Mouse (Mus musculus) ES-E14 (cell line): ENCODE measurements at regions not wholly inside any gene's neighbourhood (a gene's known extent, or its start where the extent isn't known, plus 50 kb on each side); places are given as distances from the start of the nearest gene placed in this dataset.

Experiments
- DNase-seq: peaks from one replicate; pipeline ENCODE4 v3.0.0-alpha.2; 2013; ENCODE audit warnings: low read depth, low spot score
- H3K27ac ChIP-seq: 2 replicates; pipeline ENCODE4 v1.5.1; 2012; ENCODE audit warnings: low read depth, mild to moderate bottlenecking, low read length, moderate library complexity, mixed read lengths; ENCODE audit not compliant: poor library complexity, insufficient read depth, severe bottlenecking
- H3K36me3 ChIP-seq: 2 replicates; pipeline ENCODE4 v1.6.1; 2012; ENCODE audit warnings: mild to moderate bottlenecking, low read length, moderate library complexity, mixed read lengths; ENCODE audit not compliant: control insufficient read depth, poor library complexity, insufficient read depth, severe bottlenecking
- H3K4me1 ChIP-seq, 2 experiments: fragments of 150-350 bp in 1 of 2; sonication (generic) in 1 of 2; 2 replicates each; pipeline ENCODE4 v1.6.1; 2012; ENCODE audit warnings: low read length in 2 of 2, mild to moderate bottlenecking in 1 of 2, mixed read lengths in 1 of 2; ENCODE audit not compliant: control insufficient read depth in 2 of 2, insufficient read depth in 2 of 2, poor library complexity in 1 of 2
- H3K4me3 ChIP-seq, 2 experiments: fragments of 150-350 bp in 1 of 2; sonication (generic) in 1 of 2; 2 replicates each; pipeline ENCODE4 v1.5.1; 2012; ENCODE audit warnings: low read length in 2 of 2, low read depth in 1 of 2, mild to moderate bottlenecking in 1 of 2, mixed read lengths in 1 of 2; ENCODE audit not compliant: insufficient read depth in 1 of 2, poor library complexity in 1 of 2, severe bottlenecking in 1 of 2
- H3K9ac ChIP-seq: 2 replicates; pipeline ENCODE4 v1.6.1; 2012; ENCODE audit warnings: low read depth, mild to moderate bottlenecking, low read length, mixed read lengths; ENCODE audit not compliant: poor library complexity, insufficient read depth, severe bottlenecking
- H3K9me3 ChIP-seq: fragments of 150-350 bp; sonication (generic); 2 replicates; pipeline ENCODE4 v1.6.1; 2012; ENCODE audit warnings: low read depth, mild to moderate bottlenecking, low read length; ENCODE audit not compliant: control insufficient read depth, insufficient read depth
- CHD2 ChIP-seq: IDR thresholded peaks from 2 replicates; pipeline ENCODE4 v1.6.1; 2014; ENCODE audit warnings: mild to moderate bottlenecking, low read depth, low read length, inconsistent platforms
- HCFC1 ChIP-seq: IDR thresholded peaks from 2 replicates; pipeline ENCODE4 v1.6.1; 2012; ENCODE audit warnings: low read length, inconsistent platforms, borderline replicate concordance; ENCODE audit not compliant: insufficient read depth
- MAFK ChIP-seq: IDR thresholded peaks from 2 replicates; pipeline ENCODE4 v1.6.1; 2014; ENCODE audit warnings: mild to moderate bottlenecking, low read depth, low read length, inconsistent platforms; ENCODE audit not compliant: insufficient read depth
- ZC3H11A ChIP-seq: IDR thresholded peaks from 2 replicates; pipeline ENCODE4 v1.6.1; 2012; ENCODE audit warnings: low read depth, mild to moderate bottlenecking, inconsistent platforms, low read length, borderline replicate concordance
- ZNF384 ChIP-seq: IDR thresholded peaks from 2 replicates; pipeline ENCODE4 v1.6.1; 2012; ENCODE audit warnings: low read depth, low read length, inconsistent platforms
- in situ Hi-C, 2 experiments: fragments of 600-800 bp; cut with MboI; formaldehyde crosslinking; loops; one replicate each; pipeline ENCODE4 v1.15.1; 2025; ENCODE audit warnings: low sequenced_read_pairs in 2 of 2, inconsistent platforms in 1 of 2; ENCODE audit not compliant: unreplicated experiment in 2 of 2

DNA sequence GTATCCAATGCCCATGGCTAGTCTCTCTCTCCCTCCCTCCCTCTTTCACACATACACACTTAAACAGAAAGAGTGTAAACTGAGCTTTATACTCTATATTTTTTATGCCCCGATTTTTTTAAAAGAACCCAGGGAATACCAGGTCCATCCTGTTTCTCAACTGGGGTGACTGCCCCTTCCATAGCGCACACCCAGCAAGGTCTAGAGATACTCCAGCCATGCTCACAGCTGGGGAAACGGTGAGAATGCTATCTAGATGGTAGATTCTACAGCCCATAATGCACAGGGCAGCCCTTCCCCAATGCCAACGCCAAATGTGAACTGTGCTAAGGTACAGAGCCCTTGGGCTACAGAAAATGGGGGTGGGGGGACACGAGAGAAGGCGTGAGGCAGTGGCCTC lies 51.2 kb upstream of the Tln2 start:
- no peak overlapping the region for H3K27ac ChIP-seq
- DNase-seq: no peak
- in situ Hi-C loops: no loop called here

DNA sequence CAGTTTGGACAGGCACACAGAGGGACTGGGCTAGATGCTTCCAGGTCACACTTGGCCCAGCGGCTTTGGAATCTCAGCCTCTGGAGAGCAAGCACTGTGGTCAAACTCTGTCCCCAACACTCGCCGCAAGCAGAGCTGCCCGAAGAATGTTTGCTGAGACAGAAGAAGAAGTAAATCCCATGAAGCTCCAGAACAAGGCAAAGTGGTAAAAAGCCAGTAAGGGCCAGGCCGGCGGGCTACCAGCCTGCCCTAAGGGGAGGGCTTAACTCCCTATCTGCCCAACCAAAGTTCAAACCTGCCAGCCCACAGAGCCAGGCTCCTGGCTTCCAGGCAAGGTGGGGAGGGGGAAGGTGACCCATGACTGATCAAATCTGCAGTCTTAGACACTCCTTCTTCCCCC lies 52.2 kb upstream of the Tln2 start:
- in situ Hi-C loops: no loop called here
- no peak for DNase-seq
- peaks cover 9 to 15% of the 10 kb centered on the region in 2 experiments for H3K4me1 ChIP-seq

More for the DNA sequence above, 51.2 kb upstream of the Tln2 start:
- TF ChIP-seq HCFC1 (no peak), ZNF384 (no peak), MAFK (no peak), ZC3H11A (no peak)
- no peak overlapping the region for H3K9ac ChIP-seq
- H3K36me3 ChIP-seq: no peaks in the 10 kb centered on the region
- peaks cover 2 to 10% of the 10 kb centered on the region in 2 experiments for H3K4me1 ChIP-seq
- no peak overlapping the region for H3K4me3 ChIP-seq
- H3K9me3 ChIP-seq: no peaks in the 10 kb centered on the region

DNA sequence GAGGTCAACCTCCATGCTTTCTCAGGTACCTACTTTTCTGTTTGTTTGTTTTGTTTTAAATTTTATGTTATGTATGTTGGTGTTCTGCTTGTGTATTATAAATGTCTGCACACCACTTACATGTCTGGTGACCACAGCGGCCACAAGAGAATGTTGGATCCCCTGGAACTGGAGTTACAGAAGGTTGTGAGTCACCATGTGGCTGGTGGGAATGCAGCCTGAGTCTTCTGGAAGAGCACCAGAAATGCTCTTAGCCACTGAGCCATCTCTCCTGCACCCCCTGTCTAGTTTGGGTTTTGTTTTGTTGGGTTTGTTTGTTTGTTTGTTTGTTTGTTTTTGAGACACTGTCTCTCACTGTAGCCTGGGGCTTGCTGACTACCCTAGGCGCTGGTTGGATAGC lies 52.6 kb upstream of the Tln2 start:
- TF ChIP-seq HCFC1: no peak
- Histone ChIP-seq H3K4me1 (peaks cover 10 to 17% of the 10 kb centered on the region in 2 experiments), H3K36me3 (no peaks in the 10 kb centered on the region), H3K4me3 (no peak overlapping the region), H3K9ac (no peak overlapping the region), H3K27ac (no peak overlapping the region), H3K9me3 (no peaks in the 10 kb centered on the region)
- in situ Hi-C loops: no loop called here
- no peak for DNase-seq

More for the DNA sequence above, 52.2 kb upstream of the Tln2 start:
- Histone ChIP-seq H3K27ac (no peak overlapping the region), H3K9ac (no peak overlapping the region), H3K4me3 (no peak overlapping the region), H3K9me3 (no peaks in the 10 kb centered on the region), H3K36me3 (no peaks in the 10 kb centered on the region)
- TF ChIP-seq CHD2: no peak
- no peak for TF ChIP-seq ZNF384
- no peak for TF ChIP-seq ZC3H11A
- no peak for TF ChIP-seq HCFC1

DNA sequence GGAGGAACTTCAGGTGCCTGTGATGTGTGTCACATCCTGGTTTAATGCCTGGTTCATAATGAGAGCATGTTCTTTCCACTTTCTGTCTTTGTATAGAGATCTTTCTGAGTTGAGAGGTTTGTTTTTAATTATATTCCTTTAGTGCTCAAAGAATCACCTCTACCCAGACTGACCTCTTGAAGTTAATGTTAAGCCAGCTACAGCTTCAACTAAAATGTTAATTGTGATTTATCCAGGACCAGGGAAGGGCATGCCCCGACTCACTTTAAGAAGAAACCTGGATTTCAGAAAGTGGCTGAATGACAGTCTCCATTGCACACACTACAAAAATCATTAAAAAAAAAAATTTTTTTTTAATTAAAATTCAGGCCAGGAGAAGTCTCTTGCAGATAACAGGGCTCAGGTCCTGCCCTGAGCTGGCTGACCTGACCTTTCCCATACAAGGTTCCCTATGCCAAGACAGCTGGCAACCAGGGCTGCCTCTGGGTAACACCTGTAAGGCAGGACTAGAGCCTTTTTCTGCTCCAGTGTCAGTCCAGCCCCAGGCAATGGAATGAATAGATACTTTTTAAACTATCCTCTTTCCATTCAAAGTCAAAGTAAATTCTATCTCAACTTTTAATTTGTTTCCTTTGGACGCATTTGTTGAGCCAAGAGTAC lies 54.7 kb upstream of the Tln2 start:
- H3K27ac ChIP-seq: no peak overlapping the region
- H3K9ac ChIP-seq: no peak overlapping the region
- H3K4me3 ChIP-seq: no peak overlapping the region
- in situ Hi-C loops: no loop called here
- no peak for DNase-seq
- H3K4me1 ChIP-seq: peaks cover 12 to 22% of the 10 kb centered on the region in 2 experiments
- TF ChIP-seq ZNF384 (no peak), HCFC1 (no peak), MAFK (no peak), CHD2 (no peak), ZC3H11A (no peak)
- no peaks in the 10 kb centered on the region for H3K9me3 ChIP-seq
- no peaks in the 10 kb centered on the region for H3K36me3 ChIP-seq

DNA sequence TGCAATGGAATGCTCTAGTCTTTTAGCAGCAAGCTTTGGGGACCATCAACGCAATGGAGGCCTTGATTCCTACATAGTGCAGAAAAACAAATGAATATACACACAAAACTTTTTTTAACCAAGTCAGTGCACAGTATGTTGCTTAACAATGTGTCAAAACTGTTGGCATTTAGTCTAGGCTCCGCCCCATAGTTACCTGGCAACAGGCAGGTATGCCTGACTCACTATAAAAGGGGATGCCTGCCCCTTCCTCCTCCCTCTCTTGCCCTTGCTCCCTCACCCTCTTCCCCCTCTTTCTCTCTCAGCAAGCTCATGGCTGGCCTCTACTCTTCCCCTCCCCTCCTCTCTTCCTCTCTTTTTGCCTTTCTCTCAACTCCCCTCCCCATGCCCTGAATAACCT lies 56.7 kb upstream of the Tln2 start:
- TF ChIP-seq HCFC1 (no peak), ZC3H11A (no peak), CHD2 (no peak), ZNF384 (no peak)
- no peaks in the 10 kb centered on the region for H3K36me3 ChIP-seq
- no peaks in the 10 kb centered on the region for H3K9me3 ChIP-seq
- H3K27ac ChIP-seq: no peak overlapping the region
- peaks cover 12 to 22% of the 10 kb centered on the region in 2 experiments for H3K4me1 ChIP-seq
- no peak overlapping the region for H3K9ac ChIP-seq
- in situ Hi-C loops: no loop called here
- no peak overlapping the region for H3K4me3 ChIP-seq
- no peak for DNase-seq
